Mouse (Mus musculus): ENCODE measurements around the gene Rbfox3. TPM values are rescaled to one million over a fixed set of nuclear protein-coding genes. Genes with fewer than 3 reads are reported as not detected.

Rbfox3 gene
- polyA plus RNA-seq, 1 experiment from 2014 or later, result 0.82 TPM

DNA sequence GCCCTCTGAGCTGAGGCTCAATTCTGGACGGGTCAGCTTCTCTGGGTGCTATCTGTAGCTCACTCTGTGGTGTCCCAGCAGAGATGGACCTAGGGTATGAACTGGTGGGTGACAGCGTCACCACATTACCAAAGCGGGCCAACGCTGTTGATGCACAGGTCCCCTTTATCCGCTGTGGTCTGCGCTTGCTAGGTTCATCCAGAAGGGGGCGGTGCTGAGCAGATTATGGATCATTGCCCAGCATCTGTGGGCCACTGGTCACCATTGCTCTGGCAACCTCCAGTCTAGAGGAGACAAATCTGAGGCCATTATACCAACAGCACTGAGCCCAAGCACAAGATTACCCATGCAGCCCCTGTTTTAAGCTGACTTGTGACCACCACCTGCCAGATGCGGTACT lies 276.8 kb downstream of the Rbfox3 start:
- peak; percentile 54 for TF ChIP-seq CTCF (IDR thresholded peaks at IDR 0.05; ENCODE audit: low read depth)
- DNase-seq (ENCODE audit: low spot score) (no peak), ATAC-seq (replicated peaks; ENCODE audit: low FRiP score, low read depth) (no peak)
- Histone ChIP-seq H3K27me3 (ENCODE audit: insufficient read depth, low read length) (no peaks in the 10 kb centered on the region), H3K4me2 (ENCODE audit: low read length) (no peak overlapping the region), H3K36me3 (ENCODE audit: insufficient read depth, low read length) (no peaks in the 10 kb centered on the region), H3K4me1 (replicated peaks; ENCODE audit: insufficient read depth, low read length) (no peaks in the 10 kb centered on the region), H3K4me3 (replicated peaks; ENCODE audit: low read depth, low read length) (no peak overlapping the region), H3K9me3 (replicated peaks; ENCODE audit: low read length) (no peaks in the 10 kb centered on the region), H3K27ac (no peak overlapping the region), H3K9ac (ENCODE audit: low read depth, low read length) (no peak overlapping the region)
- 52% methylated on average over 8 of the region's 8 CpGs for WGBS

DNA sequence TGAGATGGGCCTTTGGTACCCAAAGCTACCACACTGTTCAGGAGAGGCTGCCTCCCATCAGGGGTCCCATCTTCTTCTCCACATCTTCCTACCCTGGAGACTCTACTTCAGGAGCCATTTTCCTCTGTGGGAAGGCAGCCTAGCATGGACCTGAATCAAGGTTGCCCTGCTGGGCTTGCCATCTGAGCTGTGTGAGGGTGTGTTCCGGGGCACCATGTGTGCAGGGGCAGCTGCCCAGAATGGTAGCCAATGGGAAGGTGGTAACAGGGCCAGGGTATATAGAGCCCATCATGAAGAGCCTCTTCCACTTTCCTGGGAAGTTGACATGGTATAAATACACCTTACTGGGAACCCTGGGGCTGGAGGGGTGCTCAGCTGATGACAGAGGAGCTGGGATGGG lies 281.7 kb downstream of the Rbfox3 start:
- Histone ChIP-seq H3K27ac (no peak overlapping the region), H3K27me3 (ENCODE audit: insufficient read depth, low read length) (no peaks in the 10 kb centered on the region), H3K4me3 (replicated peaks; ENCODE audit: low read depth, low read length) (no peak overlapping the region), H3K9me3 (replicated peaks; ENCODE audit: low read length) (no peaks in the 10 kb centered on the region), H3K4me1 (replicated peaks; ENCODE audit: insufficient read depth, low read length) (no peaks in the 10 kb centered on the region), H3K36me3 (ENCODE audit: insufficient read depth, low read length) (no peaks in the 10 kb centered on the region), H3K4me2 (ENCODE audit: low read length) (no peak overlapping the region), H3K9ac (ENCODE audit: low read depth, low read length) (no peak overlapping the region)
- TF ChIP-seq CTCF (IDR thresholded peaks at IDR 0.05; ENCODE audit: low read depth), result no peak
- no peak for ATAC-seq (replicated peaks; ENCODE audit: low FRiP score, low read depth)
- DNase-seq (ENCODE audit: low spot score), result no peak
- WGBS, result 95% methylated on average over 1 of the region's 1 CpGs

DNA sequence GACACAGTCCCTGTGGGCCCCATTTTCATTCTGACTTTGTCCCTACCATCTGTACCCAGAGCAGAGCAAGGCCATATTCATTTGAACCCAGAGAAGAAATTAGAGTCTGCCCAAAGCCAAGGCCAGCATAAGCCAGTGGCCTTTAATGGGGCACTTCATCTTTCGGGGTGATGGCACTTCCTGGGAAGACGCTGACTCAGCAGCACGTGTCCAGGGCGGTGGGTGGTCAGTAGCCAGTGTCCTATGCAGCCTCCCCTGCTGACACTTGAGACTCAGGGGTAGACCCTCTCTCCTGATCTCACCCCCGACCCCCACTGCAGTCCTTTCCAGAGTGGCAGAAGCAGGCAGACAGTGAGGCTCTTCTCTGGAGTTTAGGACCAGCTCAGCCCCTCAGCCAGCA lies 283.9 kb downstream of the Rbfox3 start:
- Histone ChIP-seq H3K9ac (ENCODE audit: low read depth, low read length) (no peak overlapping the region), H3K27ac (no peak overlapping the region), H3K9me3 (replicated peaks; ENCODE audit: low read length) (no peaks in the 10 kb centered on the region), H3K27me3 (ENCODE audit: insufficient read depth, low read length) (no peaks in the 10 kb centered on the region), H3K36me3 (ENCODE audit: insufficient read depth, low read length) (no peaks in the 10 kb centered on the region), H3K4me3 (replicated peaks; ENCODE audit: low read depth, low read length) (no peak overlapping the region), H3K4me1 (replicated peaks; ENCODE audit: insufficient read depth, low read length) (no peaks in the 10 kb centered on the region), H3K4me2 (ENCODE audit: low read length) (no peak overlapping the region)
- WGBS, result 40% methylated on average over 5 of the region's 5 CpGs
- ATAC-seq (replicated peaks; ENCODE audit: low FRiP score, low read depth) (no peak), DNase-seq (ENCODE audit: low spot score) (no peak)
- TF ChIP-seq CTCF (IDR thresholded peaks at IDR 0.05; ENCODE audit: low read depth), result no peak

DNA sequence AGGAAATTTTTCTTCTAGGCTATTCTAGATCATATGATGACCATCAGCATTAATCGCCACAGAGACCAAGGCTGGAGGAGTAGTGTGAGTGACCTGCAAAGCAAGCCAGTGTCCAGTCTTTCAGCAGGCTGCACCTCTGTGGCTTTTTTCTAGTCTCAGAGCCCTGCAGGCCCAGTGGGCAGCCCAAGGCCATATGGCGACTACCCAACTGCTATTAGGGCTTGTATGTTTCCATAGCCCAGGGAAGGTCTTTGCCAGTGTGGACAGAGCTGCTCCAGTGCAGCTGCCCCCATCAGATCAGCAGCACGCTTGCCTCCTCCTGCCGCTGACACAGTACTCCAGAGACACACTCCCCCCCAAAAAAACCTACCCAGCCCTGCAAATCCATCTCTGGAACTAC lies 290.5 kb downstream of the Rbfox3 start:
- WGBS, result 74% methylated on average over 4 of the region's 4 CpGs
- Histone ChIP-seq H3K4me1 (replicated peaks; ENCODE audit: insufficient read depth, low read length) (no peaks in the 10 kb centered on the region), H3K27me3 (ENCODE audit: insufficient read depth, low read length) (no peaks in the 10 kb centered on the region), H3K4me3 (replicated peaks; ENCODE audit: low read depth, low read length) (no peak overlapping the region), H3K9ac (ENCODE audit: low read depth, low read length) (no peak overlapping the region), H3K9me3 (replicated peaks; ENCODE audit: low read length) (no peaks in the 10 kb centered on the region), H3K36me3 (ENCODE audit: insufficient read depth, low read length) (no peaks in the 10 kb centered on the region), H3K27ac (no peak overlapping the region), H3K4me2 (ENCODE audit: low read length) (no peak overlapping the region)
- no peak for TF ChIP-seq CTCF (IDR thresholded peaks at IDR 0.05; ENCODE audit: low read depth)
- DNase-seq (ENCODE audit: low spot score) (no peak), ATAC-seq (replicated peaks; ENCODE audit: low FRiP score, low read depth) (no peak)

DNA sequence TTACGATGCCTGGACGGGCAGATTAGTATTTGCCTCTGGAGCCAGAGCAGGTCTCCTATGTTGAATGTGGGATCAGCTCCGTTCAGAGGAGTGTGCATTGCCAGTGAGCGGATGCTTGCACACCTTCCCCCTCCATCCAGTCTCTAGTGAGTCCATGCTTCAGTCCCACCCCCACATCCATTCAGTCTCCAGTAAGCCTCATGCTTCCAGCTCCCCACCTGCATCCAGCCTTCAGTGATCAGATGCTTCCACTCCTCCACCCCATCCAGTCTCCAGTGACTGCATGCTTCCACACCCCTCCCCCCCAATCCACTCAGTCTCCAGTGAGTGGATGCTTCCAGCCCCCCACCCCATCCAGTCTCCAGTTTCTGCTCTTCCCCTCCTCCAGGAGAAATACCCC lies 297.3 kb downstream of the Rbfox3 start:
- Histone ChIP-seq H3K36me3 (ENCODE audit: insufficient read depth, low read length) (no peaks in the 10 kb centered on the region), H3K27me3 (ENCODE audit: insufficient read depth, low read length) (0 out of 2 replicates have a peak, but pooled peaks cover 4% of the 10 kb centered on the region), H3K9ac (ENCODE audit: low read depth, low read length) (no peak overlapping the region), H3K9me3 (replicated peaks; ENCODE audit: low read length) (no peaks in the 10 kb centered on the region), H3K4me3 (replicated peaks; ENCODE audit: low read depth, low read length) (no peak overlapping the region), H3K27ac (no peak overlapping the region), H3K4me1 (replicated peaks; ENCODE audit: insufficient read depth, low read length) (no peaks in the 10 kb centered on the region), H3K4me2 (ENCODE audit: low read length) (no peak overlapping the region)
- no peak for ATAC-seq (replicated peaks; ENCODE audit: low FRiP score, low read depth)
- WGBS, result 76% methylated on average over 4 of the region's 4 CpGs
- no peak for DNase-seq (ENCODE audit: low spot score)
- TF ChIP-seq CTCF (IDR thresholded peaks at IDR 0.05; ENCODE audit: low read depth), result no peak

DNA sequence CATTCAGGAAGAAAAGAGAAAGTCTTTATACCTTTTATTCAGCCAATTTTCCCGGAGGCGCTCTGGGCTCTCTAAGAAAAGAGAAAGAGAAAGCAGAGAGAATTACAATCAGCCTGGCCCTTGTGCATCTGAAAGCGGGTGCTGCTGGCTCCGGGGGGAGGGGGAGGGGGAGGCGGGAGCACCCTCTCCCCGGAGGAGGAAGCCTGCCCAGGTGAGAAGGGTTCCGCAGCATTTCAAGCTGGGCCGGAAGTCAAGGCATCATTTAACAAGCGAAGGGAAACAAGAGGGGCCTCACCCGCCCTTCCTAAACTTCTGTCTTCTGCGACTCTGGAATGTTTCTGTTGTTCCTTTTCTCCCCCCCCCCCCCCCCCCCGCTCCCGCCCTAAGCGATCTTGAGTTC lies 301.3 kb downstream of the Rbfox3 start:
- Histone ChIP-seq H3K4me2 (ENCODE audit: low read length) (peak overlapping the region; percentile 16; the same call in 1 of the 2 replicates), H3K36me3 (ENCODE audit: insufficient read depth, low read length) (no peaks in the 10 kb centered on the region), H3K27ac (no peak overlapping the region), H3K27me3 (ENCODE audit: insufficient read depth, low read length) (0 out of 2 replicates have a peak, but pooled peaks cover 8% of the 10 kb centered on the region), H3K4me1 (replicated peaks; ENCODE audit: insufficient read depth, low read length) (no peaks in the 10 kb centered on the region), H3K9me3 (replicated peaks; ENCODE audit: low read length) (no peaks in the 10 kb centered on the region), H3K4me3 (replicated peaks; ENCODE audit: low read depth, low read length) (no peak overlapping the region), H3K9ac (ENCODE audit: low read depth, low read length) (no peak overlapping the region)
- no peak for DNase-seq (ENCODE audit: low spot score)
- ATAC-seq (replicated peaks; ENCODE audit: low FRiP score, low read depth), result no peak
- WGBS, result 2% methylated on average over 10 of the region's 14 CpGs
- no peak for TF ChIP-seq CTCF (IDR thresholded peaks at IDR 0.05; ENCODE audit: low read depth)

Measured in kidney, postnatal 0 days (tissue).